Mouse (Mus musculus): ENCODE measurements at regions not wholly inside any gene's neighbourhood (a gene's known extent, or its start where the extent isn't known, plus 50 kb on each side); places are given as distances from the start of the nearest gene placed in this dataset.

- TF ChIP-seq CTCF (IDR thresholded peaks at IDR 0.05) (no peak), POLR2A (IDR thresholded peaks at IDR 0.05; ENCODE audit: insufficient read depth, low read depth, low read length) (no peak), EP300 (IDR thresholded peaks at IDR 0.05; ENCODE audit: insufficient read depth, low read depth, low read length) (no peak)
Measured at GRCm38 (mm10) chr1:137453446-137454208, 493.4 kb upstream of the Nr5a2 start.
